Mouse (Mus musculus): ENCODE results near the gene Mia3. TPM values are rescaled to one million over a fixed set of nuclear protein-coding genes. Genes with fewer than 3 reads are reported as not detected.

Gene Mia3
- 219 TPM for polyA plus RNA-seq (2017; shearing (Covaris generic))

GRCm38 (mm10) chr1:183369427-183370014 lies at the start of gene Mia3:
Mia3 (minus strand) TSS chr1:183369553.

GRCm38 (mm10) chr1:183417873-183418272 lies 48.5 kb upstream of the Mia3 start, which contains the start of gene Hhipl2:
Hhipl2 (plus strand) TSS chr1:183418215.

DNA sequence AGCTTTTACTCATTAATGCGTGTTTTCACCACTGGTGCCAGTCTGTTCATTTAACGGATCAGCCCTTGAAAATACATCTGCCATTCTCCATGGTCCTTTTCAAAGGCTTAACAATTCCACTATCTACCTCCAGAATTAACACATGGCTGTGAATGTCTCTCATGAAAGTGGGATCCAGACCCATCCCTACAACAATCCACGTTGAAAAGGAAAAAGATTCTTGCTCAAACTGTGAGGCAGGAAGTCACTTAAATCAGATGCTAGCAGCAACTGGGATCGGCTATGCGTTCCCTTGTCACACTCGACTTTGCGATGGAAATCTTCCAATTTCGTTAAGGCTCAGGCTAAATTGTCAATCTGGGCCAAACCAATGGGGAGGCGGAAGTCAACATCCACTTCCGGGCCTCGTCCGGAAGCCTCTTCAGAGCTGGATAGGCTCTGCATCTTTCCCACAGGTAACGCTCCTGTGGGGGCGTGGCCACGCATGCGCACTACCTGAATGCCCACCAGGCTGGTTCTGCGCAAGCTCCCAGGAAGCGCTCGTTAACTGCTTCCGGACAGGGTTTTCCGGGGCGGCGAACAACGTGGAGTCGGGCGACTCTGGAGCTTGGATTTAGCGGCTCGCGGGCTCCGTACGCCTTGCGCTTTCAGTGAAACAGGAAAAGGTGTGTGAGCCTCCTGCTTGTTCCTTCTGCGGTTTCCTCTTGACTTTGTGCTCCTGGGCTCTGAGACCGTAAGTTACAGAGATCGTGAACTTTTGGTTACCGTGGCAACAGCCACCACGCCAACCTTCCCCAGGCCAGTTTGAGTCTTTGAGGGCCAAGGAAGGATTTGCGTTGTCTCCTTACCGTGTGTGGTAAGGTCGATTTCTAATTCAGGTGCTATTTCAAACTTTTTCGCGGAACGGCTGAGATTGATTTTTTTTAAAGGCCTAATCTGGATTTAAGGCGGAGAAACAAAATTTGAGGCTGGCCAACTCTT lies 19.4 kb upstream of the Mia3 start, which contains the start of gene Taf1a:
Gene Taf1a, plus strand, starts transcription at position 556 of the 981 bp plus-strand sequence.

DNA sequence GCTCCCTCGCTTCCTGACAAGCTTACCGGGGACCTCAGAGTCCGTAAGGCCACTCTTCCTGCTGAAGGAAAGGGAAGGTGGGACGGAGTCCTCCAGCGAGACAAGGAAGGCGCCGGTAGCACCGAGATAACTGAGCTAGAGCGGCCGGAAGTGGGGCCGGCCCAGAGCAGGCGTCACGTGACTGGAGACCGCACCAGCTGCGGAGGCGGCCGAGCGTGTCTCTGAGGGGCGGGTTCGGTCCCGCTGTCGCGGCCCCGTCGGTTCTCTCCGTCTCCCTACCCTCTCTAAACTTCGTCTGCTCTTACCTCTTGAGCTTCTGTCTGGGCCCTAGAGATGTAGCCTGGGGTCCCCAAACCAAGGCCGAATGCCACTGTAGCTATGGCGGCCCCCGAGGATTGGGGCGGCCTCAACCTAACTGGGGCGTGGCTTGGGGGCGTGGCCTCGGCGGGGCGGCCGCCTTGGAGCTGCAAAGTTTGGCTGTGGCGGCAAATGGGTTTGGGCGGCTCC lies 72.4 kb downstream of the Mia3 start, which contains the start of gene Brox:
Gene Brox, minus strand, starts transcription at position 393 of the 507 bp plus-strand sequence.

DNA sequence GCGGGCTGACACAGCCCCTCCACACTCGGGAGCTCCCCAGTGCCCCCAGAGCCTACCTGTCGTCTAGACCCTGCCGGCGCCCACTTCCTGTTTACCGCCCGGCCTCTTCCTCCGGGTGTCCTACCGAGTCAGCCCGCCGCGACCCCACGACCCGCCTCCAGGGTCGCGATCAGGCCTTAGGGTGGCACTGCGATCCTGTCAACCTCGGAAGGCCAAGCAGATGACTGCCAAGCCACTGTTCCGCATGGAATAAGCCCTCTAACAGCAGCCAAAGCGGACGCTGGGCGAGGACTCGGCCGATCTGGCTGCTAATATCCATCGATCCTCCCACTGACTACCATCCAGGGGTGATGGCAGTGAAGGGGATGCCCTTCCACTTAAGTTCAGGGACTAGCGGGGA lies 72.9 kb downstream of the Mia3 start, which contains the start of gene Aida:
Gene Aida, plus strand, starts transcription at position 126 of the 400 bp plus-strand sequence.

Other genes starting within 250 kb of the Mia3 start
- 20.9 TPM for gene Disp1, start 148.0 kb downstream of the Mia3 start, polyA plus RNA-seq (2017; shearing (Covaris generic))
- gene Aida, start 73.0 kb downstream of the Mia3 start, polyA plus RNA-seq (2017; shearing (Covaris generic)), result 28.2 TPM
- gene Brox, start 72.3 kb downstream of the Mia3 start, polyA plus RNA-seq (2017; shearing (Covaris generic)), result 69.4 TPM
- gene Taf1a, start 19.4 kb upstream of the Mia3 start, polyA plus RNA-seq (2017; shearing (Covaris generic)), result 27.5 TPM
- 0.12 TPM for gene Hhipl2, start 48.7 kb upstream of the Mia3 start, polyA plus RNA-seq (2017; shearing (Covaris generic))

Measured in activated CD4-positive, CD25-positive, alpha-beta regulatory T cell, adult 9 weeks (primary cell).